Mouse (Mus musculus) cerebellum, adult 11 months (tissue): ENCODE measurements at regions not wholly inside any gene's neighbourhood (a gene's known extent, or its start where the extent isn't known, plus 50 kb on each side); places are given as distances from the start of the nearest gene placed in this dataset.

Source experiments
- DNase-seq: peaks from one replicate; pipeline ENCODE4 v3.0.0; 2022

DNA sequence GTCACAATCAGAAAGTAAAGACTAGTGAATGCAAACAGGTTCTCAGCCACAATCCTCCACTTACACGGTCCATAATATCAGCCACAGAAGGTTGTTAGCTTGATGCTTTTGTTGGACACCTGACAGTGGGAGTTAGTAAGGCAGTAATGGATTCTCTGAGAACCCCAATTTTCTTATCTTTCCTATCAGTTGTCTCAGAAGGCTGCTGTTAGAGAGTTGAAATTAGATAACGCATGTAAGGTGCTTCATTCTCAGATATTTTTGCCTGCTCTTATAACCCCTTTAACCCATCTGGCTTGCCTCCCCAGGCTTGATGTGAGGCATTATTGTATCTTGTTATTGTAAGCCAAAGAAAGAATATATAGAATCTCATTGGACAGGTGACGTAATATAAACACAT lies 63.0 kb upstream of the Ube2e3 start:
- no peak for DNase-seq

DNA sequence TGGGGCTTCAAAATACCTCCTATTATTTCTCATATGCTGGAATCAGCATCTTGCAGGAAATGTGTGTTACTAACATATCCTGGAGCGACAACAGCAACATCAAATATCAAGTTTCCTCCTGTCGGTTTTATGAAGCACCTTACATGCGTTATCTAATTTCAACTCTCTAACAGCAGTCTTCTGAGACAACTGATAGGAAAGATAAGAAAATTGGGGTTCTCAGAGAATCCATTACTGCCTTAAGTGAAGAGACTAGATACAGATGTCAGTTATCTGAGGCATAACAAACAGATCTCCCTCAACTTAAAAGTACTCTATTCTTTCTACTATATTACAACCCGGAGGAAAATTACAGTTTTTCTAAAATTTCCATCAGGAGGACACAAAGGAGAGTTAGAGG lies 64.4 kb upstream of the Ube2e3 start:
- DNase-seq, result no peak

DNA sequence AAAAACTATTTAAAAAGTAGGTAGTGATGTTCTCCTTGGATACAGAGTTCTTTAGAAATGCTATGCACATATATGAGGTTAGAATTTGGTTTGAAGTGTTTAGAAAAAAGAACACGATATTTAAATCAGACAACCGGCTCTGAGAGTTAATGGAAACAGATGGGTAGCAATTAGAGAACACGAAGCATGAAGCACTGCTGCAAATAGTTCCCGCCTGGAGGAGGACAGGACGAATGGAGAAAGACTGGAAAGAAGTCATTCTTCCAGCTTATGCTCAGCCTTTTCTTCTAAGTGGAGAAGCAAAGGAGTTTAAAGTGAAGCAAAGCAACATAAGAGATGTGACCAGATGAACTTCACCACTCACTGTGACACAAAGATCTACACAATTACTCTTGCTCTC lies 72.5 kb upstream of the Ube2e3 start:
- DNase-seq, result no peak

DNA sequence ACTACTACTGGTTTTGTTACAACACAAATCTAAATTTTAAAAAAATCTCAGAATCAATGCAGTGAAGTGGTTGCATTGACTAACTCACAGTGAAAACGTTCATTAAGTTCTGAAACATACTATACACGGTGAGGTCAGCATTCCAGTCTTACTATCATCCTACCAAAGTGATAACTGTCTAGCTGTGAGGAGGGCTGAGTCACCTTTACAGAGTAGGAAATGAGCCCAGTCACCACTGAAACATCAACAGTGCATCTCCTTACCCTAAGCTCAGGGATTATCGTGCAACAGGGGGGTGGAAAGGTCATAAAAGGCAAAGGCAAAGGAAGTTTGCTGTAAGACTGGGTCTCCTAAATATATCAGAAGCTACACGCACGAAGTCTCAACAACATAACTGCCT lies 73.2 kb upstream of the Ube2e3 start:
- no peak for DNase-seq

GRCm38 (mm10) chr2:78789124-78789523 lies 78.8 kb upstream of the Ube2e3 start:
- DNase-seq, result no peak

GRCm38 (mm10) chr2:78788222-78788621 lies 79.7 kb upstream of the Ube2e3 start:
- DNase-seq, result no peak

DNA sequence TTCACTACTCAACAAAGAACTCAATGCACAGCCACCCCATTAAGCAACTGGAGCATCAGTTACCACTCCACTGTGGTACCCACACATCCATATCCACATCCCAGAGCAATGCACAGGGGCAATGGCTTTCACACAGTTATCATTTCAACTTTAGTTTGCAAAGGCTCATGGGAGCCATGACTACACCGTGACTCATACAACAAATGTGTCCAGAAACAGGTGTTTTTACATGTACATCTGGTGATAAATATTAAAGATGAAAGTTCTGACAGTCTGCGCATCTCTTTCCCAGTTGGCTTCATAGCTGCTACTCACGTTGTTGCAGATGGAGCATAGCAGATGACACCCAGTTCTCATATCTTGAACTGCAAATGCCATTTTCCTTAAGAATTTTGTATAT lies 88.0 kb upstream of the Ube2e3 start:
- DNase-seq, result no peak

DNA sequence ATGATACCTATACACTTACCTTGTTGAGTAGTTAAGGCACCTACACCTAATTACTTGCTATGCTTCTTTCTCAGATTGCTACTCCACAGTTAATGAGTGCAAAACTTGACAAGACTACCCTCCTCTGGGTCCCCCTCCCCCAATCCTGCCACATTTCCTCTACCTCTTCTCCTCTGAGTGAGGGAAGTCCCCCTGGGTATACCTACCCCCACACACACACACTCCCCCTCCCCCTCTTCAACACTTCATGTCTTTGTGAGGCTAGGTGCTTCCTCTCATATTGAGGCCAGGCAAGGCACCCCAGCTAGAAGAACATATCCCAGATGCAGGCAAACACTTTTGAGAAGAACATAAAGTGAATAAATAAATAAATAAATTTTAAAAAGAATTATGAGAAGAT lies 90.3 kb upstream of the Ube2e3 start:
- no peak for DNase-seq

DNA sequence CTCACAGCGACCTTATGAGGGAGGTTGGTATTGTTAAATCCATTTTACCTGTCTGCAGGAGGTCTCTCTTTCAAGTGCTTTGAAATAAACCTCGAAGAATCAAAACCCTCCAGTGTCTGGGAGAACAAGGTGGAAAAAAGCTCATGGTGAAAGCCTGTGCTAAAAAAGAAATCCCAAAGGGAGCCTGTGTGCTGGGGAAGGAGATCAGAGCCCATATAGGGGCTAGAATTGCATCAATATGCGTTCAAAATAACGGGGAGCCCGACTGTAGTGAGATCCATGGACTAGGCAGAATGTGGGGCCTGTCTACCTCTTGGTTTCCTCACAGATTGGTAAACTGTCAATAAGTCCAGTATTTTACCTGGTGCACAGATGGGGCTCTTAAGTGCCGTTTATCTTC lies 113.6 kb upstream of the Ube2e3 start:
- DNase-seq, result no peak

DNA sequence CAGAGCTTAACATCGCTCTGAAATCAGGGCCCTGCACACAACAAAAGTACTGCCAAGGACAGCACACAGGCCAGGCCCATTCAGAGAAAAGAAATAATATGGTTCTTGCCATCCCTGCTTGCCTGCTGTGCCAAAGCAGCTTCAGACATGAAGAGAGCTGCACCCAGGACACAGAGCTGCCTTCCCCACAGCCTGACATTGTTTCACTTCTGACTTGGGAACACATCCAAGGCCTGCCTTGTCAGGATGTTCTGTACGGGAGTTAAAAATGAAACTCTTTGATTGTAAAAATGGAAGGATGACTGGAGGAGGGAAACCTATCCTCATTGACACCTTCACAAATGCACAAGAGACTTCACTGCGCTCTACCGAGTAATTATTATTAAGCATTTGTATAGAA lies 114.0 kb upstream of the Ube2e3 start:
- DNase-seq, result no peak

DNA sequence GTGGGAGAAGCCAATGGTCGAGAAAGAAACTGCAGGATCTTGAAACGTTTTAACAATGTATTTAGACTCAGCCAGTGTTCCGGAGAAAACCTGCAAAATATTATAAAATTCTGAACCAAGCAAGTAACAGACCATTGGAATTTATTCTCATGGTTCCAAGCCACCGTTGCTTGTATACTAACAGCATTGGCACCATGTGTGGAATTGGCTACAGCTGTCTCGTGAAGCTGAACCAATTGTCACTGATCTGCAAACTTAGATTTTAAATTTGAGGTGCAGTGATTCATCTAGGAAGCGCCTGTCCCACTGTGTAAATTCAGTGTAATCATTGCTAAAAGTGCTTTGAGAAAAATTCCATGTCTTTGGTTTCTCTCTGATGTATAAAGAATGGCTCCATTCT lies 137.8 kb upstream of the Ube2e3 start:
- DNase-seq, result no peak

GRCm38 (mm10) chr2:78726060-78726459 lies 141.9 kb upstream of the Ube2e3 start:
- DNase-seq, result no peak

DNA sequence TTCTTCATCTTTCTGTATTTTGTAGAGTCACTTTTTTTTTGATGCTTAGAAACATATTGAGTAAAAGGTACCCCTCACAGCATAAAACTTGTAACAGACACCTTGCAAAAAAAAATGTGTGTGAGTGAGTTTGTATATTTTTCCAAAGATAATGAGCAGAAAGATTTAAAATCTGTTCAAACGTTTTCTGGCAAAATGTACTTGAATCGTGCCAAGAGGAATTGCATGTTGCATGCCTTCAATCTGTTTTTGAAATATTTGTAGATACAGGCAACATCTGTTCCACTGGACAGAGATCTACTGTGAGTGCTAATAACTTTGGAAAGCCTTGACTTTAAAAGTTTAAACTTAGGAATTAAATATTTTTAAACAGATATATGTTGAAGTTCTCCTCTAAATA lies 143.5 kb upstream of the Ube2e3 start:
- DNase-seq, result no peak

- DNase-seq, result no peak
Measured at GRCm38 (mm10) chr2:78723423-78723822, 144.5 kb upstream of the Ube2e3 start.

DNA sequence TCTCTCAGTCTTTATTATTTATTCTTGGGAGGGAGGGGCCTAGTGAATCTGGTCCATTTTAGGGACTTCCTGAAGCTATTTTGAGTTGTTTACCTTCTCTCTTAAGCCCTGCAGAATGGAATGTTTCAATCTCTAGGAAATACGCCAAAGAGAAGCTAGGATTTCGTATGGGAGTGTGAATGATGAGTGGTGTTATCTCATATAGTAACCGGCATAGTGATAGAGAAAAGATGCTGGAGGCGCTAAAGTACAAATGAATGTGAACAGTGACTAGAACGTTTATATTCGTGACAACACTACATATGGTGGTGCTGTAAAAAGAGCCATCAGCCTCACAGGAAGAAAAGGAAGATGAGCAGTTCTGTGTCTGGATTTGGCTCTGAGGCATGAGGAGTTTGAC lies 145.2 kb upstream of the Ube2e3 start:
- no peak for DNase-seq

GRCm38 (mm10) chr2:78718550-78718949 lies 149.4 kb upstream of the Ube2e3 start:
- DNase-seq, result no peak

DNA sequence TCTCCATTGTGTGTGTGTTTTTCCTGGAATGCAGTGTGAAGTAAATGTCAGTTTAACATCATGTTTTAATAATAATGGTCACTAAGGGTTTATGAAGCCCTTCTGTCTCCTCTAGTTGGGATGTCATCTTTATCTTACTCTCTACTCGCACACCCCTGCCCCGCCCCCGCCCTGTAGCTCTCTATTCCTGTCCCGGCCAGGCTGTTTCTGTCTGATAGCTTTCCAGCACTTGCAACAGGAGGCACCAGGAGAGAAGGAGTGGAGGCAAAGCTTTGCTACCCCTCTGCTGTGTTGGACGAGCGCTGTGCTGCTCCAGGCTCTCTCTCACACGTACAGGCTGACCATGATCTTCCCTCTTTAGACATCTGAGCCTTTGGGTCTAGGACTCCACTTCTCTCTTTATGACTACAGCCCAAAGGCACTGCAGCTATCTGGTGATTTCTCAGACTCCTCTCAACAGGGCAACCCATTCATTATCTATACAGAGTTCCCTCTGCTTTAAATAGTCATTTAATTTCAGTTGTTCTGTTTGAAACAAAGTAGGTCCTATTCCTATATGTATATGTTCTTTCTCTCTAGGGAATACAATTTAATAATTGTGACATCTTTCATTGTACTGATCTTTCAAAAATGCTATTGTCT lies 151.6 kb upstream of the Ube2e3 start:
- no peak for DNase-seq

GRCm38 (mm10) chr2:78694851-78695250 lies 173.1 kb upstream of the Ube2e3 start:
- DNase-seq, result no peak

GRCm38 (mm10) chr2:78656668-78657067 lies 211.3 kb upstream of the Ube2e3 start:
- DNase-seq, result no peak

DNA sequence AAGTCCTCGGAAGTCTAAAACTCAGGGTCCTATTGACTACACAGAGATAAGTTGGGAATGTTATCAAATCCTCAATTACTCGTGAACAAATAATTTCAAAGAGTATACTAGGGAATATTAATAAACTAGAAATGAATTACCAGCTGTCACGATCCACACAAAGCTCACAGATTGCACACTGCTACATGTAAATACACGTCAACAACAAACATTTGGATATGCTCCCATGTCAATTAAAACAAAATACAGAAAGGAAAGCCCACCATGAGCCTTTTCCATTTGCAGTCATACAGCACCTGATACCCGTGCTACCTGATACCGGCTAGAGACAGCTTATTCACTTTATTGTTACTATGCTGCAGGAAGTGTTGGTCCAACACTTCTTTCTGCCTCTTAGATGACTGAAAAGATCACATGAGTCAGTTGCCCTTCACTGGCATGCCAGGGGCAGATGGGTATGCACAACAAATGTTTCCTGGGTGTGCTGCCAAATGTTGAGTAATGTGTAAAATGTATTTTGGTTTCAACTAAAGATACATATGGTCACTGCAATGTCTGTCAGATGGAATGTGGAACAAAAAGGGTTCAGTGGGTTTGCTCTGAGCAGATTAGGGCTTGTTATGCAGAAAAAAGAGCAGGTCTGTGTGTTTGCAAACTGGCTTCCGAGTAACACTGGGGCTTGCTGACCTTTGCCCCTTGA lies 212.6 kb upstream of the Ube2e3 start:
- DNase-seq, result peak; percentile 69

GRCm38 (mm10) chr2:78651549-78651948 lies 216.4 kb upstream of the Ube2e3 start:
- DNase-seq, result no peak

GRCm38 (mm10) chr2:78640361-78640760 lies 227.6 kb upstream of the Ube2e3 start:
- DNase-seq, result no peak

GRCm38 (mm10) chr2:78625264-78625663 lies 242.7 kb upstream of the Ube2e3 start:
- DNase-seq, result no peak

- no peak for DNase-seq
Measured at GRCm38 (mm10) chr2:78606388-78606787, 261.5 kb upstream of the Ube2e3 start.

GRCm38 (mm10) chr2:78600753-78601152 lies 267.2 kb upstream of the Ube2e3 start:
- DNase-seq, result no peak
